Mouse (Mus musculus) liver, embryonic 11.5 days (tissue): Measurements from ENCODE around the gene Ppib. TPM values are rescaled to one million over a fixed set of nuclear protein-coding genes. Genes with fewer than 3 reads are reported as not detected.
A peak's percentile ranks its signal among the peaks of the same experiment; 100 is the strongest.

ENCODE experiments used
- ATAC-seq: fragments of 200-750 bp; cut with Nextera tagmentation; replicated peaks from 2 replicates; pipeline ENCODE4 v1.8.0; 2017; ENCODE audit warnings: moderate number of reproducible peaks, mild to moderate bottlenecking, moderate TSS enrichment, moderate library complexity; ENCODE audit not compliant: low FRiP score
- DNase-seq: peaks from one replicate; pipeline ENCODE4 v3.0.0-alpha.2; 2017; ENCODE audit warnings: low spot score
- H3K27ac ChIP-seq: fragments of 300-500 bp; sonication (generic); 2 replicates; pipeline ENCODE4 v1.5.1; 2014; ENCODE audit warnings: mild to moderate bottlenecking, low read depth, low read length, control low read depth
- H3K27me3 ChIP-seq: fragments of 300-500 bp; sonication (generic); replicated peaks from 2 replicates; pipeline ENCODE4 v1.6.1; 2014; ENCODE audit warnings: low read length, mixed read lengths; ENCODE audit not compliant: control insufficient read depth, insufficient read depth
- H3K36me3 ChIP-seq: fragments of 300-500 bp; sonication (generic); 2 replicates; pipeline ENCODE4 v1.6.1; 2014; ENCODE audit warnings: mild to moderate bottlenecking, low read length, moderate library complexity, mixed read lengths; ENCODE audit not compliant: control insufficient read depth, insufficient read depth
- H3K4me1 ChIP-seq: fragments of 300-500 bp; sonication (generic); replicated peaks from 2 replicates; pipeline ENCODE4 v1.6.1; 2014; ENCODE audit warnings: low read length, mixed read lengths; ENCODE audit not compliant: control insufficient read depth, insufficient read depth
- H3K4me2 ChIP-seq: fragments of 300-500 bp; sonication (generic); 2 replicates; pipeline ENCODE4 v1.6.1; 2014; ENCODE audit warnings: mild to moderate bottlenecking, control low read depth, moderate library complexity
- H3K4me3 ChIP-seq: fragments of 300-500 bp; sonication (generic); 2 replicates; pipeline ENCODE4 v1.5.1; 2014; ENCODE audit warnings: low read depth, low read length, control low read depth
- H3K9ac ChIP-seq: fragments of 300-500 bp; sonication (generic); 2 replicates; pipeline ENCODE4 v1.6.1; 2014; ENCODE audit warnings: low read depth, low read length, control low read depth
- H3K9me3 ChIP-seq: fragments of 300-500 bp; sonication (generic); 2 replicates; pipeline ENCODE4 v1.6.1; 2016; ENCODE audit warnings: low read length, inconsistent platforms, mixed read lengths; ENCODE audit not compliant: control insufficient read depth
- WGBS: fragments of 180-500 bp; shearing (Covaris S2); extraction: QIAGEN DNeasy Blood & Tissue Kit; methylation state at CpG from one replicate; pipeline ENCODE4 v1.1.7; 2014; 5-methylcytosine and 5-hydroxymethylcytosine counted together
- polyA plus RNA-seq: library from polyadenylated mRNA; unstranded; fragments of >200 nt; fragmentation: Nextera tagmentation; extraction: Ambion mirVana; gene quantifications from 2 replicates; pipeline ENCODE4 v1.2.1, GENCODE M21; 2014

Gene Ppib
- polyA plus RNA-seq, 1 experiment from 2014 or later, result 569 TPM

- Histone ChIP-seq H3K27ac (no peak overlapping the region), H3K4me2 (no peak overlapping the region), H3K9me3 (no peaks in the 10 kb centered on the region), H3K27me3 (peaks cover 25% of the 10 kb centered on the region), H3K9ac (no peak overlapping the region), H3K4me1 (peaks cover 14% of the 10 kb centered on the region), H3K36me3 (peaks cover 37% of the 10 kb centered on the region), H3K4me3 (no peak overlapping the region)
- 87% methylated on average over 3 of the region's 3 CpGs for WGBS
- DNase-seq (no peak), ATAC-seq (no peak)
These were observed 6.8 kb downstream of the Ppib start for GRCm38 (mm10) chr9:66066791-66067190.

- DNase-seq (peak; percentile 47), ATAC-seq (no peak)
- H3K9me3 ChIP-seq, result no peaks in the 10 kb centered on the region
- WGBS, result 39% methylated on average over 5 of the region's 5 CpGs
- H3K27ac ChIP-seq, result no peak overlapping the region
- H3K27me3 ChIP-seq, result peaks cover 25% of the 10 kb centered on the region
- H3K4me3 ChIP-seq, result no peak overlapping the region
- no peak overlapping the region for H3K9ac ChIP-seq
- H3K4me1 ChIP-seq, result peaks cover 14% of the 10 kb centered on the region
- H3K4me2 ChIP-seq, result no peak overlapping the region
- H3K36me3 ChIP-seq, result peaks cover 35% of the 10 kb centered on the region
These were observed 7.5 kb downstream of the Ppib start for GRCm38 (mm10) chr9:66067542-66067941.

- ATAC-seq, result no peak
- no peaks in the 10 kb centered on the region for H3K9me3 ChIP-seq
- H3K4me2 ChIP-seq, result 0 out of 2 replicates have a peak overlapping the region, but pooled peaks have one; percentile 6
- peaks cover 29% of the 10 kb centered on the region for H3K36me3 ChIP-seq
- H3K27me3 ChIP-seq, result peaks cover 25% of the 10 kb centered on the region
- no peak overlapping the region for H3K9ac ChIP-seq
- peaks cover 14% of the 10 kb centered on the region for H3K4me1 ChIP-seq
- no peak for DNase-seq
- no peak overlapping the region for H3K4me3 ChIP-seq
- WGBS, result 62% methylated on average over 4 of the region's 4 CpGs
- no peak overlapping the region for H3K27ac ChIP-seq
These were observed 8.0 kb downstream of the Ppib start for GRCm38 (mm10) chr9:66068056-66068455.

GRCm38 (mm10) chr9:66068971-66069391 lies 9.0 kb downstream of the Ppib start:
- H3K9me3 ChIP-seq, result no peaks in the 10 kb centered on the region
- H3K4me3 ChIP-seq, result peak overlapping the region; percentile 71
- H3K9ac ChIP-seq, result peak overlapping the region; percentile 73
- ATAC-seq (peak; percentile 17), DNase-seq (no peak)
- H3K4me1 ChIP-seq, result peaks cover 14% of the 10 kb centered on the region
- peaks cover 20% of the 10 kb centered on the region for H3K36me3 ChIP-seq
- peak overlapping the region; percentile 99 for H3K4me2 ChIP-seq
- 2% methylated on average over 30 of the region's 30 CpGs for WGBS
- no peak overlapping the region; the same call in 1 of the 2 replicates for H3K27ac ChIP-seq
- H3K27me3 ChIP-seq, result peaks cover 25% of the 10 kb centered on the region

- DNase-seq (peak; percentile 90), ATAC-seq (peak; percentile 97)
- Histone ChIP-seq H3K4me3 (peak within 1 kb of the TSS; percentile 71), H3K27me3 (peaks cover 25% of the 10 kb centered on the region), H3K9me3 (no peaks in the 10 kb centered on the region), H3K36me3 (peaks cover 15% of the 10 kb centered on the region), H3K4me1 (peaks cover 14% of the 10 kb centered on the region), H3K27ac (peak within 1 kb of the TSS; percentile 46), H3K4me2 (peak within 1 kb of the TSS; percentile 99), H3K9ac (peak within 1 kb of the TSS; percentile 73)
- WGBS, result under 1% methylated on average over 22 of the region's 22 CpGs
These were observed 9.6 kb downstream of the Ppib start, which contains the start of gene Snx22 for GRCm38 (mm10) chr9:66069583-66069982. TSS of gene Snx22 (minus strand) at chr9:66069719.

GRCm38 (mm10) chr9:66070151-66070550 lies 10.1 kb downstream of the Ppib start:
- H3K4me3 ChIP-seq, result peak overlapping the region; percentile 71; the same call in 1 of the 2 replicates

GRCm38 (mm10) chr9:66072754-66073153 lies 12.7 kb downstream of the Ppib start:
- H3K36me3 ChIP-seq, result no peaks in the 10 kb centered on the region
- H3K27ac ChIP-seq, result no peak overlapping the region
- no peaks in the 10 kb centered on the region for H3K9me3 ChIP-seq
- H3K9ac ChIP-seq, result no peak overlapping the region
- H3K4me3 ChIP-seq, result no peak overlapping the region
- DNase-seq, result no peak
- H3K4me1 ChIP-seq, result peaks cover 14% of the 10 kb centered on the region
- no peak for ATAC-seq
- 83% methylated on average over 7 of the region's 7 CpGs for WGBS
- peaks cover 15% of the 10 kb centered on the region for H3K27me3 ChIP-seq
- no peak overlapping the region for H3K4me2 ChIP-seq

More at GRCm38 (mm10) chr9:66070151-66070550, 10.1 kb downstream of the Ppib start:
- Histone ChIP-seq H3K27me3 (peaks cover 25% of the 10 kb centered on the region), H3K9ac (peak overlapping the region; percentile 73; the same call in 1 of the 2 replicates), H3K36me3 (peaks cover 13% of the 10 kb centered on the region), H3K27ac (peak overlapping the region; percentile 46), H3K4me1 (peaks cover 14% of the 10 kb centered on the region), H3K4me2 (peak overlapping the region; percentile 99), H3K9me3 (no peaks in the 10 kb centered on the region)
- ATAC-seq (peak; percentile 19; the same call in 1 of the 2 replicates), DNase-seq (no peak)
- WGBS, result 76% methylated on average over 5 of the region's 5 CpGs

- H3K9ac ChIP-seq, result no peak overlapping the region
- H3K9me3 ChIP-seq, result no peaks in the 10 kb centered on the region
- H3K4me1 ChIP-seq, result peaks cover 4% of the 10 kb centered on the region; the same call in 1 of the 2 replicates
- 74% methylated on average over 3 of the region's 3 CpGs for WGBS
- no peak overlapping the region for H3K4me2 ChIP-seq
- H3K36me3 ChIP-seq, result no peaks in the 10 kb centered on the region
- ATAC-seq (no peak), DNase-seq (no peak)
- no peak overlapping the region for H3K4me3 ChIP-seq
- peaks cover 2% of the 10 kb centered on the region; the same call in 1 of the 2 replicates for H3K27me3 ChIP-seq
- no peak overlapping the region for H3K27ac ChIP-seq
These were observed 18.1 kb downstream of the Ppib start for GRCm38 (mm10) chr9:66078072-66078471.

GRCm38 (mm10) chr9:66078493-66078892 lies 18.5 kb downstream of the Ppib start:
- no peak for ATAC-seq
- Histone ChIP-seq H3K4me1 (peaks cover 4% of the 10 kb centered on the region; the same call in 1 of the 2 replicates), H3K27ac (no peak overlapping the region), H3K9ac (no peak overlapping the region), H3K36me3 (no peaks in the 10 kb centered on the region), H3K9me3 (no peaks in the 10 kb centered on the region), H3K27me3 (peaks cover 2% of the 10 kb centered on the region; the same call in 1 of the 2 replicates), H3K4me3 (no peak overlapping the region), H3K4me2 (peak overlapping the region; percentile 24)
- DNase-seq, result no peak
- WGBS, result 32% methylated on average over 14 of the region's 14 CpGs
